Mouse (Mus musculus): ENCODE measurements around the gene Evi5. TPM values are rescaled to one million over a fixed set of nuclear protein-coding genes. Genes with fewer than 3 reads are reported as not detected.

The Evi5 gene
- total RNA-seq, 1 experiment from 2014 or later, result 15.4 TPM

- no peak for ATAC-seq (replicated peaks; ENCODE audit: low read depth, poor library complexity, severe bottlenecking)
Measured at GRCm38 (mm10) chr5:107875261-107875611, 329 bp upstream of the Evi5 start.

- peak; percentile 24; the same call in 1 of the 2 replicates for ATAC-seq (replicated peaks; ENCODE audit: low read depth, poor library complexity, severe bottlenecking)
Measured at GRCm38 (mm10) chr5:107873886-107874302, 1.0 kb downstream of the Evi5 start.

- ATAC-seq (replicated peaks; ENCODE audit: low read depth, poor library complexity, severe bottlenecking), result no peak
Measured at GRCm38 (mm10) chr5:107873330-107873729, 1.6 kb downstream of the Evi5 start.

- peak; percentile 19; the same call in 1 of the 2 replicates for ATAC-seq (replicated peaks; ENCODE audit: low read depth, poor library complexity, severe bottlenecking)
Measured at GRCm38 (mm10) chr5:107869701-107870100, 5.2 kb downstream of the Evi5 start.

GRCm38 (mm10) chr5:107868905-107869424 lies 5.9 kb downstream of the Evi5 start:
- peak; percentile 61 for ATAC-seq (replicated peaks; ENCODE audit: low read depth, poor library complexity, severe bottlenecking)

GRCm38 (mm10) chr5:107867970-107868904 lies 6.7 kb downstream of the Evi5 start:
- ATAC-seq (replicated peaks; ENCODE audit: low read depth, poor library complexity, severe bottlenecking), result peak; percentile 43

- peak; percentile 58 for ATAC-seq (replicated peaks; ENCODE audit: low read depth, poor library complexity, severe bottlenecking)
Measured at GRCm38 (mm10) chr5:107866127-107867126, 8.5 kb downstream of the Evi5 start.

- no peak for ATAC-seq (replicated peaks; ENCODE audit: low read depth, poor library complexity, severe bottlenecking)
Measured at GRCm38 (mm10) chr5:107863971-107864370, 10.9 kb downstream of the Evi5 start.

- ATAC-seq (replicated peaks; ENCODE audit: low read depth, poor library complexity, severe bottlenecking), result peak; percentile 45; the same call in 1 of the 2 replicates
Measured at GRCm38 (mm10) chr5:107858963-107859362, 15.9 kb downstream of the Evi5 start.

- ATAC-seq (replicated peaks; ENCODE audit: low read depth, poor library complexity, severe bottlenecking), result peak; percentile 24; the same call in 1 of the 2 replicates
Measured at GRCm38 (mm10) chr5:107855546-107855945, 19.4 kb downstream of the Evi5 start.

GRCm38 (mm10) chr5:107854556-107854955 lies 20.4 kb downstream of the Evi5 start:
- no peak for ATAC-seq (replicated peaks; ENCODE audit: low read depth, poor library complexity, severe bottlenecking)

GRCm38 (mm10) chr5:107853807-107854206 lies 21.1 kb downstream of the Evi5 start:
- ATAC-seq (replicated peaks; ENCODE audit: low read depth, poor library complexity, severe bottlenecking), result peak; percentile 62

GRCm38 (mm10) chr5:107848964-107849363 lies 25.9 kb downstream of the Evi5 start:
- ATAC-seq (replicated peaks; ENCODE audit: low read depth, poor library complexity, severe bottlenecking), result no peak

- ATAC-seq (replicated peaks; ENCODE audit: low read depth, poor library complexity, severe bottlenecking), result no peak
Measured at GRCm38 (mm10) chr5:107847817-107848216, 27.1 kb downstream of the Evi5 start.

- no peak for ATAC-seq (replicated peaks; ENCODE audit: low read depth, poor library complexity, severe bottlenecking)
Measured at GRCm38 (mm10) chr5:107847349-107847748, 27.6 kb downstream of the Evi5 start.

- ATAC-seq (replicated peaks; ENCODE audit: low read depth, poor library complexity, severe bottlenecking), result 0 out of 2 replicates have a peak, but pooled peaks have one; percentile 22
Measured at GRCm38 (mm10) chr5:107840549-107841238, 34.2 kb downstream of the Evi5 start.

- no peak for ATAC-seq (replicated peaks; ENCODE audit: low read depth, poor library complexity, severe bottlenecking)
Measured at GRCm38 (mm10) chr5:107838891-107839644, 35.8 kb downstream of the Evi5 start.

- no peak for ATAC-seq (replicated peaks; ENCODE audit: low read depth, poor library complexity, severe bottlenecking)
Measured at GRCm38 (mm10) chr5:107834287-107834686, 40.6 kb downstream of the Evi5 start.

- no peak for ATAC-seq (replicated peaks; ENCODE audit: low read depth, poor library complexity, severe bottlenecking)
Measured at GRCm38 (mm10) chr5:107831351-107831750, 43.6 kb downstream of the Evi5 start.

Data from common myeloid progenitor, adult 5-6 weeks (primary cell).